Mouse (Mus musculus): Measurements from ENCODE around the gene Slc22a20.

The Slc22a20 gene
- long read RNA-seq, experiment 1, result 0 reads
- long read RNA-seq, experiment 2, result 0 reads

DNA sequence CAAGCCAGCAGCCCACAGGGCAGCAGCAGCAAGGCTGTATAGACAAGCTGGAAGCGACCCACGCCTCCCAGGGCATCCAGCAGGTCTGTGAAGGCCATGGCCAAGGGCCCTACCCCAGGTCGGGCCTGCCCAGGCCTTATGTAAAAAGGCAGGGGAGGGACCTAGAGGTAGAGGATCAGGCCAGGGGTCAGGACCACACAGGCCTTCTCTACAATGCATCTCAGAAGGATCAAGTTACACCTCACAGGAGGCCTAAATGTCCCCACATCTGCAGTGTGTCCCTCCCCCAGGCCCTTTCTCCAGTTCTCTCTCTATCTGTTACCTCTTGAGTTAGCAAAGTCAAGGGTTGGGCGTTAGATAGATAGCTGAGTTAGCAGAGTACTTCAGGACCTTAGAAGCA is at the start of gene Slc22a20:
Gene Slc22a20, minus strand, starts transcription at position 101 of the 400 bp plus-strand sequence.
- intact Hi-C loops (cut with DNase I), result no loop called here

GRCm38 (mm10) chr19:6030520-6031280 is 44.8 kb upstream of the Slc22a20 start:
- intact Hi-C loops (cut with DNase I), result no loop called here

DNA sequence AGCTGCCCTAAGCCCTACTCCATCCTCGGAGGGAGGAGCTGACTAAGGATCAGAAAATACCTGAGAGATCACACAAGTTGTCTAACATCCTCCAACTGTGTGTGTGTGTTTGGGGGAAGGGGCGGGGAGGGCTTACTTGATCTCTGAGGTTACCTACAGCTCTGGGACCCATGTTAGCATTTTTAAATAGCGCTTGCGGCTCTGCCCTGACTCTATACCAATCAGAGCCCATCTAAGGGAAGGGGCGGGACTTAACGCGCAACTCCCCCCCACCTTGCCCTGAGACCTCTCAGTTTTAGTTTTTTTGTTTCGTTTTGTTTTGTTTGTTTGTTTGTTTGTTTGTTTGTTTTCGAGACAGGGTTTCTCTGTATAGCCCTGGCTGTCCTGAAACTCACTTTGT is 43.5 kb upstream of the Slc22a20 start:
- intact Hi-C loops (cut with DNase I), result no loop called here

GRCm38 (mm10) chr19:6028991-6029390 is 43.0 kb upstream of the Slc22a20 start:
- intact Hi-C loops (cut with DNase I), result no loop called here

- intact Hi-C loops (cut with DNase I), result no loop called here
These were observed 38.0 kb upstream of the Slc22a20 start for GRCm38 (mm10) chr19:6023930-6024329.

DNA sequence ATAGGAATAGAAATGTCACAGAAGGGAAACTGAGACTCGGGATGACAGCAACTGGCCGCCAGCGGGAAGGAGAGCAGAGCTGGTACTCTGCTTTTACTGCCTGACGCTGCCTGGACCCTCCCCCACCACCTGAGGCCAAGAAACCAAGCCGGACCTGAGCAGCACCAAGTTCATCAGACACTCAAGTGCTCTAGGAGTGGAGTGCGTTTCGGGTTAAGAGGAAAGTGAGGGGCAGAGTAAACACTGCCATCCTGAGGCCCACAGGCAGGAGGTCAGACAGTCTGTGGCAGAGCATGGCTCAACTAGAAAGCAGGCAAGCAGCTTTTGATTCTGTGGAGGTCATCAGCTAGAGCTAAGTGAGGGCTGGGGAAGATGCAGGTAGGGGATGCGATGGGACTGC is 37.1 kb upstream of the Slc22a20 start:
- intact Hi-C loops (cut with DNase I), result no loop called here

DNA sequence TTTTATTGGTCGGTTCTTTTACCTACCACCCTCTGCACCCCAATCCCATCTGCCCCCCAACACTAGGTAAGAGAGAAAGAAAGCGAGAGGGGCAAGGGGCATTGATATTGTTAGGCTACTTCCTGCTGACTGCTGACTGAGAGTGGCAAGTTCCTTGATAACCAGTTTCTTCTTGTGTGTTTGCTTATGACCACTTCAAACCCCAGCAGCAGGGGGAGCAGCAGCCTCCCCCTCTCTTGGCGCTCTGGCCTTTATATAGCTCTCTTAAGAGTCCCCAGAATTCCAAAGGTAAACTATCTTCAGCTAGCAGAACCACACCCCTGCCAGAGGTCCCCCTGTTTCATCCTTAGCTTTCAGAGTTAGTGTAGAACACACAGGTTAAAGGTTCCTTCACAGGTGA is 34.3 kb upstream of the Slc22a20 start:
- intact Hi-C loops (cut with DNase I), result no loop called here

- intact Hi-C loops (cut with DNase I), result loop anchor here (1.0 to 5.0 kb wide), 2 partner anchors 36 to 53 kb away; no protein-coding TSS in a partner anchor
These were observed 32.5 kb upstream of the Slc22a20 start for GRCm38 (mm10) chr19:6018142-6019089.

DNA sequence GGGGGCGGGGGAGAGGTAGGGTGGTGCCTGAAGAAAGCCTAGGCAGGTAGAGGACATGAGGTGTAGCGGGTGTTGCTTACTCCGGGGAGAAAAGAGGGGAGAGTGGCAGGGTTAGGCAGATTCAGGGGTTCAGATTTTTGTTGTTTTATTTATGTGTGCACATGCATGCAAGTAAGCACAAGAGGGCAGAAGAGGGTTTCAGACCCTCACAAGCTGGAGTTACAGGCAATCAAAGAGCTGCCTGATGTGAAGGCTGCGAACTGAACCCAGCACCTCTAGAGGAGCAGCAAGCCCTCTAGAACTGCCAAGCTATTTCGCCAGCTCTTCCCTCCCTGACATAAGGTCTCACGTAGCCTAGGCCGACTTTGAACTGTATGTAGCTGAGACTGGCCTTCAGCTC is 30.6 kb upstream of the Slc22a20 start:
- intact Hi-C loops (cut with DNase I), result loop anchor here (5.0 kb wide), 1 partner anchor 34 kb away; no protein-coding TSS in a partner anchor

DNA sequence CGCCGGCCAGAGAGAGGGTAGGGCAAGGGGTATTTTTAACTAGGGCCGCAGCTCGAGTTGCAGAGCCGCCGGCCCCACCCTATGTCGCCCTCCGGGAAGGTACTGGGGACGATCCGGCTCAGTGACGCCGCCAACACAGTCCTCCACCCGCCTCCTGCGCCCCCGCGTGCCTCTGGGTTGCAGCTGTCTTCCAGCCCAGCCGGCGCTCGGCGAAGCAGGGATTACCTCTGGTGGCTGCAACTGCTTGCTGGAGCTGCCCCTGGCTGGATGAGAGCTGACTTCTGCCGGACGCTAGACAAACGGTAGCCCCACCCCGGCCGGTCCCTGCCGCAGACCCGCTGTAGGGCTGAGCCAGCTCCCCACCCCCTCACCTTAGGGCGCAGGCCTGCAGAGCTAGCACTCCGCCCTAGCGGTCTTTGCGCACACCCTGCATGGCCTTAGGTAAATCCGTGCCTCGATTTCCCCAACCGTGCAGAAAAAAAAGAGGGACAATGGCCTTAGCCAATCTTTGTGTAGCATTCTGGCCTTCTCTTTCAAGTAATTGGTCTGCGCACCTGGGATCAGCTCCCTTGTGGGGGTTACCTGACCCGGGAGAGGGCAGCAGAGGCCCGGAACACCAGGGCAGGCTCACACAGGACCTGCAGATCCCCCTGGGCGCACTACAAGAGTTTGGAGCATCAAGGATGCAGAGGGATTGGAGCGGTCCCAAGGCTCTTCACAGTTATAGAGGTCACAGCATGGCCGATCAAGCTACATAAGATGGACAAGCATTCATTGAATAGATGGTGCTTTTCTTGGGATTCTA is 29.8 kb upstream of the Slc22a20 start, which contains the start of gene Capn1:
Gene Capn1, minus strand, starts transcription at position 387 of the 805 bp plus-strand sequence.
- intact Hi-C loops (cut with DNase I), result loop anchor here (5.0 kb wide), 1 partner anchor 33 kb away; no protein-coding TSS in a partner anchor

- intact Hi-C loops (cut with DNase I), result loop anchor here (5.0 kb wide), 1 partner anchor 33 kb away; no protein-coding TSS in a partner anchor
These were observed 29.1 kb upstream of the Slc22a20 start for GRCm38 (mm10) chr19:6014991-6015510.

DNA sequence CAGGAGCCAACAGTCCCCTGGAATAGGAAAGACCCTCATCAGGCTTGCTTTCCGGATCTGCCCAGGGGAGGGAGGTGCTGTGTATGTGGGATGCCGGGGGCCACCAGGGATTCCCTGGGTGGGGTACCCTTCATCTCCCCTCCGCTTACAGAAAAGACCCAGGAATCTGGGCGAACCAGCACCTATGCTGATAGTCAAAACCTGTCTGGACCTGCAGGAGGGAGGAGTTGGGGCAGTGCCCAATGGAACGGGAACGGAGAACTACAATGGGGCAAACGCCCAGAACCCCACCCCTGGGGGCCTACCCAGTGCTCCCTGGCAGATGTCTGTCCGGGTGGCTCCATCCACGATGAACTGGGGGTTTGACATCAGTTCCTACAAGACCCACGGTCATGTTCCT is 27.7 kb upstream of the Slc22a20 start:
- intact Hi-C loops (cut with DNase I), result no loop called here

- intact Hi-C loops (cut with DNase I), result no loop called here
These were observed 23.2 kb upstream of the Slc22a20 start for GRCm38 (mm10) chr19:6009137-6009536.

DNA sequence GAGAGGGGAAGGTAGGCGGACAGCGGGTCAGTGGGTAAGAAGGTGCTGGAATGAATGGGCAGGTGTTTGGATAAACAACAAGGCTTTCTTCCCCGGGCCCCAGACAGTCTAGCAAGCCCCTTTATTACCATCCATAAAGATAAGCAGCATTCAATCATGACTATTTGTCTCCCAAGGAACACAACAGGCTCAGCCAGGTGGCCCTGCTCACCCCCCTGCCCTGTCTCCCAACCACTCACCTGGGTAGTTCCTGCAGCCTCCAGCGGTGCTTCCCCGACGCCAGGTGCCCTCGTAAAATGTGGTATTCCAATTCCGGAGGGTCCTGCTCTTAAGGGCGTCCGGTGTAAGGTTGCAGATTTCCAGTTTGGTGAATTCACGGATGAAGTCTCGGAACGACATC is 21.1 kb upstream of the Slc22a20 start:
- intact Hi-C loops (cut with DNase I), result no loop called here

GRCm38 (mm10) chr19:6005541-6005940 is 19.6 kb upstream of the Slc22a20 start:
- intact Hi-C loops (cut with DNase I), result no loop called here

GRCm38 (mm10) chr19:5999969-6000368 is 14.0 kb upstream of the Slc22a20 start:
- intact Hi-C loops (cut with DNase I), result no loop called here

DNA sequence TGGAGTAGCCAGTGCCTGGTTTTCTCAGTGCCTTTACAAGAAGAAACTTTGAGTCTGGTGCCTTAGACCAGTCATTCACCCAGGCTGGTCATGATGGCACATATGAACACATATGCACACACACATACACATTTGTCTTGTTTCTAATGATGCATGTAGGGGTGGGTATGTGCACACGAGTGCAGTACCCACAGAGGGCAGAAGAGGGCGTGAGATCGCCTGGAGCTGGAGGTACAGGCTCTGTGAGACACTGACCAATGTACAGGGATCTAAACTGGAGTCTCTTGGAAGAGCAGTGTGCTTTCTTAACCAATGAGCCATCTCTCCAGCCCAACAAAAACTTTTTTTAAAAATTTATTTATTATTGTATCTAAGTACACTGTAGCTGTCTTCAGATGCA is 12.2 kb upstream of the Slc22a20 start:
- intact Hi-C loops (cut with DNase I), result no loop called here

DNA sequence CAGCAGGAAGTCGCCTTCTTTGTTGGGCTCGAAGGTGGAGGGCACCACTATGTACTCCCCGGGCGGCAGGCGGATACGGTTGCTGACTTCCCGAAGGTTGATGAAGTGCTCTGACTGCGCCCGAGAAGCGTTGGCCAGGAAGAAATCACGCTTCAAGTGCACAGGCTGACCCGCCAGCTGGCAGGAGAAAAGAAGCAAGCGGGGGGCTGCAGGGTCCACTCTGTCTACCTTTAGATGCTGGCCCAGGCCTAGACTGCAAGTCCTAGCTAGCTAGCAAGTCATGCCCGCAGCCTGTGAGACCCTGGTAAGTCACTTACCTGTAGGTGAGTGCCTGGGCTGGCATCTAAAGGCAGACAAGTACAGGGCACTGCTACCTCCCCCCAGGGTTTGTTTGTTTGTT is 8.8 kb upstream of the Slc22a20 start:
- intact Hi-C loops (cut with DNase I), result no loop called here

- intact Hi-C loops (cut with DNase I), result no loop called here
These were observed 6.1 kb upstream of the Slc22a20 start for GRCm38 (mm10) chr19:5992012-5992411.

GRCm38 (mm10) chr19:5991467-5991866 is 5.5 kb upstream of the Slc22a20 start:
- intact Hi-C loops (cut with DNase I), result no loop called here

DNA sequence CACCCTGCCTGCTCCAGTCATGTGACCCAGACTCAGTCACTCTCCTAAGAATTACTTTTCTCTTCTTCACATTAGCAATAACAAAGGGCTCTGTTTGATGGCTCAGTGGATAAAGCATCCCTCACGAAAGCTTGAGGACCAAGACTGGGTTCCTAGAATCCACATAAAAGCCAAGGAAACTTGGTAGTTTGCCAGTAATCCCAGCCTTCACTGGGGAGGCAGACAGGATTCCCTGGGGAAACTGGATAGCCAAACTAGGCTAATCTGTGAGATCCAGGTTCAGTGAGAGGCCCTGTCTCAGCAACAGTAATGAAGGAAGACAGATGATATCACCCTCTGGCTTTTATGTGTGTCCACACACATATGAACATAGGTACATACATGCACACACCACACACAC is 5.0 kb upstream of the Slc22a20 start:
- intact Hi-C loops (cut with DNase I), result no loop called here
